Mouse (Mus musculus): ENCODE data around the gene Sertad2. TPM values are rescaled to one million over a fixed set of nuclear protein-coding genes. Genes with fewer than 3 reads are reported as not detected.

The Sertad2 gene
- total and polyA plus RNA-seq, 3 experiments = 9.2 to 30.8 (median 22.2) TPM

- no peaks in the 10 kb centered on the region for H3K9me3 ChIP-seq (replicated peaks)
- no peaks in the 10 kb centered on the region for H3K27me3 ChIP-seq (ENCODE audit: insufficient read depth, low read length)
- peak; percentile 31 for DNase-seq (ENCODE audit: low spot score)
- no peak for ATAC-seq (ENCODE audit: extremely low read depth, insufficient number of reproducible peaks, low FRiP score, poor library complexity, severe bottlenecking)
- peak overlapping the region; percentile 93 for H3K4me3 ChIP-seq (ENCODE audit: low read depth, low read length)
- peaks cover 3% of the 10 kb centered on the region for H3K36me3 ChIP-seq (replicated peaks)
- TF ChIP-seq CTCF (IDR thresholded peaks at IDR 0.05; ENCODE audit: low read depth, low read length) = no peak
- TF ChIP-seq TAL1 (conservative IDR thresholded peaks at IDR 0.05; ENCODE audit: low read depth, low read length) = no peak
- no peak for TF ChIP-seq GATA1 (IDR thresholded peaks at IDR 0.05; ENCODE audit: borderline replicate concordance, low read length)
- no peak for TF ChIP-seq GATA2 (IDR thresholded peaks at IDR 0.05; ENCODE audit: borderline replicate concordance, low read depth, low read length)
- no peak for TF ChIP-seq POLR2AphosphoS5 (IDR thresholded peaks at IDR 0.05; ENCODE audit: insufficient replicate concordance, low read depth, low read length)
- peaks cover 31% of the 10 kb centered on the region for H3K4me1 ChIP-seq (ENCODE audit: insufficient read depth, low read depth, low read length)
Observed at GRCm38 (mm10) chr11:20543453-20544120, 534 bp downstream of the Sertad2 start.

GRCm38 (mm10) chr11:20544376-20544775 is 1.3 kb downstream of the Sertad2 start:
- TF ChIP-seq CTCF (IDR thresholded peaks at IDR 0.05; ENCODE audit: low read depth, low read length) = no peak
- TF ChIP-seq POLR2AphosphoS5 (IDR thresholded peaks at IDR 0.05; ENCODE audit: insufficient replicate concordance, low read depth, low read length) = no peak
- TF ChIP-seq TAL1 (conservative IDR thresholded peaks at IDR 0.05; ENCODE audit: low read depth, low read length) = no peak
- TF ChIP-seq GATA1 (IDR thresholded peaks at IDR 0.05; ENCODE audit: borderline replicate concordance, low read length) = no peak
- no peak for TF ChIP-seq GATA2 (IDR thresholded peaks at IDR 0.05; ENCODE audit: borderline replicate concordance, low read depth, low read length)
- no peak for DNase-seq (ENCODE audit: low spot score)
- peaks cover 3% of the 10 kb centered on the region for H3K36me3 ChIP-seq (replicated peaks)
- no peaks in the 10 kb centered on the region for H3K27me3 ChIP-seq (ENCODE audit: insufficient read depth, low read length)
- H3K4me3 ChIP-seq (ENCODE audit: low read depth, low read length) = no peak overlapping the region
- no peak for ATAC-seq (ENCODE audit: extremely low read depth, insufficient number of reproducible peaks, low FRiP score, poor library complexity, severe bottlenecking)
- H3K9me3 ChIP-seq (replicated peaks) = no peaks in the 10 kb centered on the region
- H3K4me1 ChIP-seq (ENCODE audit: insufficient read depth, low read depth, low read length) = peaks cover 23% of the 10 kb centered on the region

GRCm38 (mm10) chr11:20544801-20545515 is 1.9 kb downstream of the Sertad2 start:
- no peak overlapping the region for H3K4me3 ChIP-seq (ENCODE audit: low read depth, low read length)
- peaks cover 20% of the 10 kb centered on the region for H3K4me1 ChIP-seq (ENCODE audit: insufficient read depth, low read depth, low read length)
- no peaks in the 10 kb centered on the region for H3K27me3 ChIP-seq (ENCODE audit: insufficient read depth, low read length)
- H3K9me3 ChIP-seq (replicated peaks) = no peaks in the 10 kb centered on the region
- ATAC-seq (ENCODE audit: extremely low read depth, insufficient number of reproducible peaks, low FRiP score, poor library complexity, severe bottlenecking) (no peak), DNase-seq (ENCODE audit: low spot score) (no peak)
- TF ChIP-seq POLR2AphosphoS5 (IDR thresholded peaks at IDR 0.05; ENCODE audit: insufficient replicate concordance, low read depth, low read length) (no peak), TAL1 (conservative IDR thresholded peaks at IDR 0.05; ENCODE audit: low read depth, low read length) (no peak), GATA2 (IDR thresholded peaks at IDR 0.05; ENCODE audit: borderline replicate concordance, low read depth, low read length) (no peak), GATA1 (IDR thresholded peaks at IDR 0.05; ENCODE audit: borderline replicate concordance, low read length) (no peak), CTCF (IDR thresholded peaks at IDR 0.05; ENCODE audit: low read depth, low read length) (no peak)
- peaks cover 3% of the 10 kb centered on the region for H3K36me3 ChIP-seq (replicated peaks)

- Histone ChIP-seq H3K27me3 (ENCODE audit: insufficient read depth, low read length) (no peaks in the 10 kb centered on the region), H3K9me3 (replicated peaks) (no peaks in the 10 kb centered on the region), H3K36me3 (replicated peaks) (peaks cover 3% of the 10 kb centered on the region), H3K4me1 (ENCODE audit: insufficient read depth, low read depth, low read length) (peaks cover 2% of the 10 kb centered on the region; the same call in 1 of the 2 replicates), H3K4me3 (ENCODE audit: low read depth, low read length) (no peak overlapping the region)
- DNase-seq (ENCODE audit: low spot score) (no peak), ATAC-seq (ENCODE audit: extremely low read depth, insufficient number of reproducible peaks, low FRiP score, poor library complexity, severe bottlenecking) (no peak)
- TF ChIP-seq TAL1 (conservative IDR thresholded peaks at IDR 0.05; ENCODE audit: low read depth, low read length) = no peak
- TF ChIP-seq CTCF (IDR thresholded peaks at IDR 0.05; ENCODE audit: low read depth, low read length) = no peak
- no peak for TF ChIP-seq GATA1 (IDR thresholded peaks at IDR 0.05; ENCODE audit: borderline replicate concordance, low read length)
- no peak for TF ChIP-seq POLR2AphosphoS5 (IDR thresholded peaks at IDR 0.05; ENCODE audit: insufficient replicate concordance, low read depth, low read length)
- TF ChIP-seq GATA2 (IDR thresholded peaks at IDR 0.05; ENCODE audit: borderline replicate concordance, low read depth, low read length) = no peak
Observed at GRCm38 (mm10) chr11:20549481-20549880, 6.4 kb downstream of the Sertad2 start.

- Histone ChIP-seq H3K9me3 (replicated peaks) (no peaks in the 10 kb centered on the region), H3K27me3 (ENCODE audit: insufficient read depth, low read length) (no peaks in the 10 kb centered on the region), H3K4me1 (ENCODE audit: insufficient read depth, low read depth, low read length) (peaks cover 2% of the 10 kb centered on the region; the same call in 1 of the 2 replicates), H3K36me3 (replicated peaks) (peaks cover 3% of the 10 kb centered on the region), H3K4me3 (ENCODE audit: low read depth, low read length) (no peak overlapping the region)
- no peak for TF ChIP-seq GATA2 (IDR thresholded peaks at IDR 0.05; ENCODE audit: borderline replicate concordance, low read depth, low read length)
- no peak for TF ChIP-seq TAL1 (conservative IDR thresholded peaks at IDR 0.05; ENCODE audit: low read depth, low read length)
- TF ChIP-seq GATA1 (IDR thresholded peaks at IDR 0.05; ENCODE audit: borderline replicate concordance, low read length) = no peak
- TF ChIP-seq CTCF (IDR thresholded peaks at IDR 0.05; ENCODE audit: low read depth, low read length) = no peak
- no peak for TF ChIP-seq POLR2AphosphoS5 (IDR thresholded peaks at IDR 0.05; ENCODE audit: insufficient replicate concordance, low read depth, low read length)
- ATAC-seq (ENCODE audit: extremely low read depth, insufficient number of reproducible peaks, low FRiP score, poor library complexity, severe bottlenecking) (no peak), DNase-seq (ENCODE audit: low spot score) (no peak)
Observed at GRCm38 (mm10) chr11:20550196-20550595, 7.1 kb downstream of the Sertad2 start.

- no peaks in the 10 kb centered on the region for H3K27me3 ChIP-seq (ENCODE audit: insufficient read depth, low read length)
- TF ChIP-seq GATA1 (IDR thresholded peaks at IDR 0.05; ENCODE audit: borderline replicate concordance, low read length) (no peak), TAL1 (conservative IDR thresholded peaks at IDR 0.05; ENCODE audit: low read depth, low read length) (no peak), CTCF (IDR thresholded peaks at IDR 0.05; ENCODE audit: low read depth, low read length) (no peak)
- DNase-seq (ENCODE audit: low spot score) (no peak), ATAC-seq (ENCODE audit: extremely low read depth, insufficient number of reproducible peaks, low FRiP score, poor library complexity, severe bottlenecking) (no peak)
- H3K4me3 ChIP-seq (ENCODE audit: low read depth, low read length) = no peak overlapping the region
- peaks cover 18% of the 10 kb centered on the region for H3K4me1 ChIP-seq (ENCODE audit: insufficient read depth, low read depth, low read length)
- no peaks in the 10 kb centered on the region for H3K9me3 ChIP-seq (replicated peaks)
- no peaks in the 10 kb centered on the region for H3K36me3 ChIP-seq (replicated peaks)
Observed at GRCm38 (mm10) chr11:20552059-20552458, 9.0 kb downstream of the Sertad2 start.
